Mouse (Mus musculus) cortical plate, adult 2 months (tissue): ENCODE data around the gene Lgr4.

ENCODE experiments used
- CTCF ChIP-seq: fragments of 200-500 bp; IDR thresholded peaks from 2 replicates; pipeline ENCODE4 v1.5.1; 2011; ENCODE audit warnings: mild to moderate bottlenecking, control low read depth, low read length; ENCODE audit not compliant: insufficient read depth; ENCODE audit errors: extremely low read depth
- POLR2A ChIP-seq: fragments of 200-500 bp; IDR thresholded peaks from 2 replicates; pipeline ENCODE4 v1.6.1; 2011; ENCODE audit warnings: mild to moderate bottlenecking, low read length, control low read depth; ENCODE audit not compliant: insufficient read depth; ENCODE audit errors: extremely low read depth

DNA sequence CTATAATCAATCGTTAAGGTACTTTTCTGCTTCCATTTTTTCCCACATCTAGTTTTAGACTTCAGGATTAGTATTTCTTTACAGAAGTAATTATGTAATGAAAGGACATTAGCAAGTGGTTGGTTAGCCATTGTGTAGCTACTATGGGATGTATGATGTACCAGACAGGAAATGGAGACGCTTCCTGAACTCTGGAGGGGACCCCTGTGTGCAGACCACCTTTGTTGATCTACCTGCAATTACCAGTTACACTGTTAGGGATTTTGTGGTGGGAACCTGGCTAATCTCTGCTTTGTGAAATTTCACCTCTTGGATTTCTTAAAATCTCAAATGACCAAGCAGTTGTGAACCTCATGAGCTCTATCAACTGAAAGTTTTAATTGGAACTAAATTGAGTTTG lies 54.9 kb downstream of the Lgr4 start:
- TF ChIP-seq CTCF: no peak
- TF ChIP-seq POLR2A: no peak
